Mouse (Mus musculus): ENCODE measurements around the gene Hlf.
A peak's percentile ranks its signal among the peaks of the same experiment; 100 is the strongest.

Gene Hlf

DNA sequence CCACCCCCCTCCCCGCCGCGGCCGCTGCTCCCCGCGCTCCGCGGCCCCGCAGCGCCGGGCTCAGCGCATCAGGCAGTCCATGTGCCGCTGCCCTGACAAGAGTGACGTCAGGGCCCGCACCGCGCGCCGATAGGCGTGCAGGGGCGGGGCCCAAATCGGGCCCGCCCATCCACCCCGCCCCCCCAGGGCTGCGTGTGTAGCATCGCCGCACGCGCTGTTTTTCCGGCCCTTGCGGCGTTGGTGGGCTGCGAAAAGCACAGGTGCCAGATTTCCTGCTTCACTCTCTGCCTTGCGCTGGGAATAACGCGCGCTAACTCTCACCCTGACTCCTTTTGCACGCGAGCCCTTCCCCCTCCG is at the start of gene Hlf:
Hlf (minus strand) TSS at position 79 of the 357 bp plus-strand sequence.
- DNase-seq (ENCODE audit: low spot score), result peak; percentile 36

DNA sequence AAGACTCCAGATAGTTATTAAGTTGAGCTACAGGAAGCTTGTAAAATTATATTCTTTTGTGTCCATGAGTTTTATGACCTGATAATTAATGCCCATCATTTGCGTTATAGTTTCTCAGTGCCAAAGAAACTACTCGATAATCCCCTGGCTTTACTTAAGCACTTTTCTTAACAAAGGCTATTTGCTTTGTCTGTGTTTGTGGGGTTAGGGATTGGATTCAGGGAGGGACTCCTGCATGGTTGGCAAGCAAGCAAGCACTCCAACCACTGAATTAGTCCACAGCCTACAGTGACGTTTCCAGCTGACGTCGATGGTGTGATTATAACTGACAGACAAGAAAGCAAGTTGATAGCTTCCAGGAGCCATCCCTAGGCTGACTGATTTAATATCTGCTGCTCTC is 48.1 kb upstream of the Hlf start:
- DNase-seq (ENCODE audit: low spot score), result no peak

- DNase-seq (ENCODE audit: low spot score), result no peak
Measured at GRCm38 (mm10) chr11:90425207-90425525, 34.5 kb upstream of the Hlf start.

- no peak for DNase-seq (ENCODE audit: low spot score)
Measured at GRCm38 (mm10) chr11:90424334-90425206, 33.9 kb upstream of the Hlf start.

DNA sequence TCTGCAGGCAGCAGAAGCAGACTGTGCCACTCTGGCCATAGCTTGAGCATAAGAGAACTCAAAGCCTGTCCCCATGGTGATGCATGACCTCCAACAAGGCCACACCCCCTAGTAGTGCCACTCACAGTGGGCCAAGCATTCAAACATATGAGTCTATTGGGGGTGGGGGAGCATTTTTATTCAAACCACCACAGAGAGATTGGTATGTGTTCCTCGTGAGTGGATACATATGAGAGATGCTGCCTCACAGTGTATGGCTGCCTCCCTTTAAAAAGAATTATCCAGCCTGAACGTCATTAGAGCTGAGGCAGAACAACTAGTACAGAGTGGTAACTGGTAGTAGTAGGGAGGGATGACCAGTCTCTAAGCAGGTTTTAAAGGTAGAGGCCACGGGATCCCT is 33.2 kb upstream of the Hlf start:
- no peak for DNase-seq (ENCODE audit: low spot score)

GRCm38 (mm10) chr11:90419706-90420105 is 29.0 kb upstream of the Hlf start:
- no peak for DNase-seq (ENCODE audit: low spot score)

GRCm38 (mm10) chr11:90417921-90418320 is 27.2 kb upstream of the Hlf start:
- peak; percentile 94 for DNase-seq (ENCODE audit: low spot score)

DNA sequence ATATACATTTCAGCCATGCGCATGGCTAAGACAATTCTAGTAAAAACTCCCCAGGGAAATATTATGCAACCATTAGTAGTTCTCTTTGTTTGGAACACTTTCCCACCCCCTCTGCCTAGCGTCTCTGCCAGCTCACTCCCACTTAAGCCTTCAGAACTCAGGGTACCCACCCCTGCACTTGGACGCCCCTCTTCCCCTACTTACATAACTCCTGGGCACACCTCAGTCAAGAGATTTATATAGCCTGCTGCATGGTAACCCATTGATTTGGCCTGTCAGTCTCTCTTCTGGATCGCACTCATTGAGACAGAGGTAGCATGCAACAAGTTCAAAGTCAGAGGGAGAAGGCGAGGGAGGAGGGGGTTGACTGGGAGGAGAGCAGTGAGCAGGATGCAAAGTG is 26.3 kb upstream of the Hlf start:
- DNase-seq (ENCODE audit: low spot score), result no peak

DNA sequence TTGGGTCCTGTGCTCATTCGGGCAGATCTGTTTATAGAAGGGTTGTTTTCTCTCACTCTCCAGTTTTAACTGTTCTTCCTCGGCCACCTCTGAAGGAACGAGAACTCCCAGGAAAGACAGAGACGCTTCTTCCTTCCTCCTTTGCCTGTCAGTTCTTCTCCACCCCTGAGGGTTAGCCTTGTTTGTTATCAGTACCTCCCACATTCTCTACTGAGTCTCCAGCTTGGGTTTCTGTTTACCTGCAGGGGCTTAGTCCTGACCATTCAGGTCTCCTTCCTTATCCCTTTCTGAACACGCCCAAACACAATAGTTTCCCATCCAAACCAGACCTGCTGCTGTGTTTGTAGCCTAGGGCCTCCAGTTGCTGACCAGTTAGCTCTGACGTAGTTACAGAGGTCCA is 8.2 kb upstream of the Hlf start:
- no peak for DNase-seq (ENCODE audit: low spot score)

GRCm38 (mm10) chr11:90391271-90392185 is 833 bp upstream of the Hlf start:
- no peak for DNase-seq (ENCODE audit: low spot score)

GRCm38 (mm10) chr11:90389902-90390816 is 536 bp downstream of the Hlf start:
- DNase-seq (ENCODE audit: low spot score), result no peak

- DNase-seq (ENCODE audit: low spot score), result no peak
Measured at GRCm38 (mm10) chr11:90389174-90389901, 1.4 kb downstream of the Hlf start.

DNA sequence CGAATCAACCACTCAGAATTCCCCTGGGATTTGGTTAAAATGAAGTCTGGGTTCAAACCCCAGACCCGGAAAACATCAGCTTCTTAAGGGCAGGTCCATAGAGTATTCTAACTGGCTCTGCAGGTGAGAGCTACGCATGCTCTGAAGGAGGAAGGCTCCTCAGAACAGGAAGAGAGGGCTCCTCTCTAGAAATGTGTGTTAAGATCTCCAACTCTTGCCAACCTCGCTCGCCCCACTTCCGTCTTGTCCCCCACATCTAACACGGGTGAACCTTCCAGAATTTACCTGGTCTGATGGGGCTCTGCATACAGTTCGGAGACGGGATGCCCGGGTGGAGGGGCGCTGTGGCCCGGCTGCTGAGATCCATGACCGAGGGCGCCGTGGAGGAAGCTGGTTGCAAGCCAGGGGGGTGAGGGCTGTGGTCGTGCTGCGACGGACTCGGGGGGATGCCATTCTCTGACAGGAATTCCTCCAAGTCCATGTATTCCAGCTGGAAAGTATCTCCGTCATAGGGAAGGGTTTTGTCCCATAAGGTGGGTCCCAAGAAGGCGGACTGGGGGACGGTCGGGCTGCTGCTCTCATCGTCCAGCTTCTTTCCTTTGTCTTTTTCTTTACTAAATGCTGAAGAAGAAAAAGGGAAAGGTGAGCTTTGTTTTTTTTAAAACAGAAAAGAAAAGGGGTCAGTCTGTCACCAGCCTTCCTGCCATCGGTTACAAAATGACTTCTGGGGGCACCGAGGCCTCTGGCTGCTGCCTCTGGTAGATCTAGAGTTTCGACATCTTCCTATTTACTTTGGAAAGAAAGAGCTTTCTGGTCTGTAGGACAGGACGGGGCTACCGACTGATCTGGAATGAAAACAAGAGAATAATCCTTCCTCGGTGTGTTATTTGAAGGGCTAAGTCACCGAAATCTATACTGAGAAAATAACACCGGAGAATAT is 2.9 kb downstream of the Hlf start:
- DNase-seq (ENCODE audit: low spot score), result no peak

DNA sequence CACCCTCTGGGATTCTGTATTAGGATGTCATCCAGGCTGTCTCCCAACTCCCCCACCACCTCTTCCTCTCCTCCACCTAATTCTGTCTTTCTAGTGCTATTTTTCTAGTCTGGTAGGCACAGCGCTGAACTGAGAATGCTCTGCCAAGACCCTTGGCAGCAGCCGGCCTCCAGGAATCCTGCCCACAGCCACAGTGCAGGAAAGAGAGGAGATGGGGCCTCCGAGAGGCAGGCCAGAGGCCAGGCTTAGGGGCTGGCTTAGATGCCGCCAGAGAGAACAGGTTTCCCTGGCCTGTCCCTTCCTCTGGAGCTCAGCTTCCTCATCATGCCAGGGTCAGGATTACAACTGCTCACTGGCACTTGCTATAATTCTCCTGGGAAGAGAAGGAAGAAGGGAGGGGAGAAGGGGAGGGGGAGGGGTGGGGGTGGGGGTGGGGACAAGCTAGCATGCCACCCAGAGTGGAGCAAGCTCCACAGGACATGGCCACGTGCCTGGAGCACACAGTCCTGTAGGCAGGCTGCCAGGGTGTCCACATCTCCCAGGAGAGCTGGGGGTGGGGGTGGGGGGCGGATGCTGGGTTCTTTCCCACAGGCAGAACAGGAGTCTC is 8.6 kb downstream of the Hlf start:
- no peak for DNase-seq (ENCODE audit: low spot score)

DNA sequence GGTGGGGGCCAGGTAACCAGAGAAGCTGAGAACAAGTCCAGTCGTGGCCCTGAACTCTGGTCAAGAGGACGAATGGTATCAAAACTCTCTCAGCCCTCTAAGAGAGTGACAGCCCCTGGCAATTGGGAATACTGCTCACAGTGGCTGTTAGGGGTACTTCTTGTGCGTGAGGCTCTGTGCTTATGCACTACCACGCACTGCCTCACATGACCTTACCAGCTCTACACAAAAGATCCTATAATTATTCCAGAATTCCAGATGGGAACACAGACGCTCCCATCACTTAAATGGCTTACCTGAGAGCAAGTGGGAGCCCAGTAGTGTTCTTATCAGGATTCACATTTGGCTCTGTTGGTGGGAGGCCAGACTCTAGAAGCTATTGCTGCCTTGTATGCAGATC is 9.6 kb downstream of the Hlf start:
- no peak for DNase-seq (ENCODE audit: low spot score)

- no peak for DNase-seq (ENCODE audit: low spot score)
Measured at GRCm38 (mm10) chr11:90380131-90380685, 10.5 kb downstream of the Hlf start.

- no peak for DNase-seq (ENCODE audit: low spot score)
Measured at GRCm38 (mm10) chr11:90378008-90378407, 12.7 kb downstream of the Hlf start.

- no peak for DNase-seq (ENCODE audit: low spot score)
Measured at GRCm38 (mm10) chr11:90376436-90376835, 14.3 kb downstream of the Hlf start.

DNA sequence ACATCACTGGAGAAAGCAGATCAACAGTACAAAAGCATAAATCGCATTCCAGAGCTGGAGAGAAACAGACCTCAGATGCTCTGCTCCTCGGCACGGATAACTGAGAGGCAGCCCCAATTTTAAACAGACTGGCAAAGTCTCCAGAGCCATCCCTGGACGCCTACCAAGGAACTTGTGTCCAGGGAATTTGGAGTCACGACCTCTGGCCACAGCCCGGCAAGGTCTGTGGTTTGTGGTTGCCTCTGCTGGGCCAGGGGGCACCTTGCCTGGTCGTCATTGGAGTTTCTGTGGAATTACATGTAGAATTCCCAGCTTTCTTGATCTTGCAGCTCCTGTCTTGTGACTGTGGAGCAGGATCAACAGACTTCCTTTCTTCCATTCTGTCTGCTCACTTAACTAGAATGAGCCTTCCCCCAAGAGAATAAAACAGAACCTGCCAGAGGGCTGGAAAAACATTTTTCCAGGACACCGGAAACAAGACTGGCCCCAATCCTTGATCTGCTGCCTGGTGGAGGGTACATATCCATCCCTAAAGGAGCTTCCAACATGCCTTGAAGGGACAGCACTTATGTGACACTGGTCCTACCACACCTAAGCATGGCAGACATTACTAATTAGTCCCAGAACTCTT is 19.1 kb downstream of the Hlf start:
- DNase-seq (ENCODE audit: low spot score), result no peak

Measured in urinary bladder, postnatal 10 days (tissue).